Mouse (Mus musculus) 3134 (cell line): Measurements from ENCODE around the gene Gpc6.
"Not testable (repeated sequence)": the region's sequence is repeated elsewhere in the genome, so short reads cannot be mapped to it uniquely, and the experiment has no call there.

Experiments
- DNase-seq: peaks from one replicate; pipeline ENCODE4 v3.0.0-alpha.2; 2011; ENCODE audit warnings: low spot score; ENCODE audit not compliant: insufficient read length; ENCODE audit errors: extremely low read depth

The Gpc6 gene

DNA sequence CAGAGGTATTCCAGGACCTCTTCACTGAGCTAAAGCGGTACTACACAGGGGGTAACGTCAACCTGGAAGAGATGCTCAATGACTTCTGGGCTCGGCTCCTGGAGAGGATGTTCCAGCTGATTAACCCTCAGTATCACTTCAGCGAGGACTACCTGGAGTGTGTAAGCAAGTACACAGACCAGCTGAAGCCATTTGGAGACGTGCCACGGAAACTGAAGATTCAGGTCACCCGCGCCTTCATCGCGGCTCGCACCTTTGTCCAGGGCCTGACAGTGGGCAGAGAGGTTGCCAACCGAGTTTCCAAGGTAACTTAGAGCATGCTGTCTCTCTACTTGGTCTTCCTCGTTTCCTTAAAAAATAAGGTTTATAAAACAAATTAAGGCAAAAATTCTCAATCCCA is 510.6 kb downstream of the Gpc6 start:
- no peak for DNase-seq

DNA sequence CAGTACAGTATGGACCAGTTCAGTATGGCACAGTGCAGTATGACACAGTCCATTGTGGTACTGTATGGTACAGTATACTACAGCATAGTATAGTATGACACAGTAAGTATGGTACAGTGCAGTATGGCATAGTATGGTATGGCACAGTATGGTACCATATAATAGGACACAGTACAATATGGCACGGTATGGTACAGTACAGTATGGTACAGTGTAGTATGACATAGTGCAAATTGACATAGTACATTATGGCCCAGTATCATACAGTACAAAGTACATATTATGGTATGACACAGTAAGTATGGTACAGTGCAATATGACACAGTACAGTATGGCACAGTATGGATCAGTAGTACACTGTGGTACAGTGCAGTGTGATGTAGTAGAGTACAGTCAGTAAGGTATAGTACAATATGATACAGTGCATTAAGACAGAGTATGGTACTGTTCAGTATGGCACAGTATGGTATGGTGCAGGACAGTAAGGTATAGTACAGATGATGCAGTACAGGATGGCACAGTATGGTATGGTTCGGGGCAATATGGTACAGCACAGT is 521.6 kb downstream of the Gpc6 start:
- DNase-seq, result not testable (repeated sequence)

DNA sequence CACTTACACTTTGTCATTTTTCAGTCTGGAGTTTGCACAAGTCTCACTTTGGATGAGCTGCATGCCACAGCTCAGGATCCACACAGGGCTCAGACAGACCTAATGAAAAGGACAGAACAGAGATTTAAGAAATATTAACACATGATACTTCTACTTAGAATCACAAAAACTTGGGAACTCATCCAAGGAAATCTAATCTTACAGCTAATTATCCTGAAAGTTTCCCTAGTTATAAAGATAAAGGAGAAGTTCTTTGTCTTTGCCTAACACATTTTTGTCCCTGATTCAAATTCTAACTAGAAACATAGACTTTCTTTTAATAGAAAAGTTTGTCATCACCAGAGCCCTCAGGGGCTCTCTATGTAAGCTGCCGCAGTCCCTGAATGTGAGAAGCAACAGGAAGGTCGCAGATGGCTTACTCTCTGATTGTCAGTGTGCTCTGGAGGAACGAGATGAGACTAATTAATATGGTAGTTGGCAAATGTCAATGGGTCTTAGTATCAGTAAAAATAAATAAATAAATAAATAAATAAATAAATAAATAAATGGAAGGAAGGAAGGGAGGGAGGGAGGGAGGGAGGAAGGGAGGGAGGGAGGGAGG is 526.4 kb downstream of the Gpc6 start:
- DNase-seq, result no peak

DNA sequence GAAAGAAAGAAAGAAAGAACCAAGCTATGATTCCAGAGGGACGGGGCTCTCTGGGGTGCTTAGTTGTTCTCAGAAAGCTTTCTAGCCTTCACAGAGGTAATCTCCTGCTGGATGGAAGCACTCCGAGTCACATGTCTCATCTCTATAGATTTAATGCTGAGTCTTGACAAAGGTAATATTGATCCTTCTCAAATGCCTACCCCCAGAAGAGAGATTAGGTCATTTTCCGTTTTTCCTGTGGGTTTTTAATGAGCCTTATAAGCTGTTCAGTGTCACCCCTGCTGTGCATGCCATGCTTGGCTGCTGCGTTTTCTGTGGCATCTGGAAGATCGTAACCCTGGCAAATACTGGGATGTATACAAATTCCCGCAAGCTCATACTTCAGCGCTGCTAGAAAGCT is 527.0 kb downstream of the Gpc6 start:
- no peak for DNase-seq

DNA sequence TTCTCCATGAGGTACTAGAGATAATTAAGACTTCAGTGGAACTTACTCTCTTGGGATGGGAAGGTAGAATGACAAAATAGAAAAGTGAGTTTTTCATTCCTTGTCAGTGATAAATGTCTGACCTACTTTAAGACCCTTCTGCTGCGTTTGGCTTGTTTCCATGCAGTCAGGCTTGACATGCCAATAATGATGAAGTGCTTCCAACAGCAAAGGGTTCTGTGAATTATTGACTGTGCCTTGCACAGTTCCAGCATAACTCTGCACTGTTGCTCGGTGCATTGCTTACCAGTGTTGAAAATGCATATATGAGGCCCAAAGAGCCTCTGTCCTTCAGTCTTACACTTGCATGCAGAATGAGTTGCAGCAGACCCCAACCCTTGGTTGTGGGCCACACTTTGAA is 548.3 kb downstream of the Gpc6 start:
- no peak for DNase-seq

DNA sequence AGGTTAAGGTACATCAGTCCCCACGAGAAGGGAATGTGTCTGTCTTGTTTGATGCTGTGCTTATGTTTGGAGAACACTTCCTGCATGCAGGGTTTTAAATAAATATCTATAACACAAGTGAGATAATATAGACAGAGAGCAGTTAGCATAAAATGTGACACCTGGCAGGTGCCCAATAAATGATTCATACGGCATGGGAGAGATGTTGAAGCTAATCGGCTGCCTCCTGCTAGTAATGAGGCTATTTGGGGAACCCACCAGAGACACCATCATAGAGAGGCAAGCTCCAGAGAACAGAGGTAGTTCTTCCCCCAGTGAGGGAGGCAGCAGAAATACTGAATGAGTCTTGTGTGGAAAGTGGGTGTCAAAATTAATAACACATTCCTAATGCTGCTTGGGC is 553.8 kb downstream of the Gpc6 start:
- DNase-seq, result no peak

DNA sequence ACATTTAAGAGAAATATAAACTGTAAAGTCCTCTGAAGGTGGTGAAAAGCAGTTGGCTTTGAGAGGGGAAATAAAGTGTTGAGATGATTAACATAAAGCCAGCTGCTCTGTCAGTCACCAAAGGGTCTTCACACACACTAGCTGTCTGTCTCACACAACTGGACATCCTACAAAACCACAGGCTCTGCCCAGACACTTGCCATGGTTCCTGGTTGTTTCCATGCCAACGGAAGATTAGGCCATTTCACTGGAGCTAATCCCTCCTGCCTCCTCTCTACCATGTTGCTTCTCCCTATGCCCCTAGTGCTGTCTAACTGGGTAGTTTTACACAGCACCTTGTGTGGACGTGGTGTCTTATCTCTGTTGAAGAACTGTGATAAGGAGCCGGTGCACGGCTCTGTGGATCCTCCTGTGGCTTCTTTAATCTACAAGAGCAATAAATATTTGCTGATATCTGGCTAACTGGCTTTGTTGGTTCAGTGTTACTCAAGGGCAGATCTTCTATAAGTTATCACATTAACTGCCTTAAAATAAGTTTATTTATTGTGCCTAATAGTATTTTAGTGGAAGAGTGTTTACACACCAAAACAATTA is 562.1 kb downstream of the Gpc6 start:
- DNase-seq, result no peak

DNA sequence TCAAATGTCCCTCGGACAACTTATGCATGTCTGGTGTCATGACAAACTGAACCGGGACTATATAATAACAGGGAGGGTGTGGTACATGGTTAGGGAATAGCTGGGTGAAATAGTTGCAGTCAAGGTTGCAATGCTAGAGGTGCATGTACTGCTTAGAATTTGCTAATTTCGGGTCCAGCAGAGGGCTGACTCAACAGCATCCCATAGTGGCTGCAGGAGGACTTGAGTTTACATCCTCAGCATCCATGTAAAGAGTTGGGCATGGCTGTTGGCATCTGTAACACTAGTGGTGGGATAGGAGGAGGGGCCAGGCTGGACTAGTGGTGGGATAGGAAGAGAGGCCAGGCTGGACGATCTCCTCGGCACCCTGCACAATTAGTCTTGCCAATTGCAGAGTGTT is 565.4 kb downstream of the Gpc6 start:
- no peak for DNase-seq

DNA sequence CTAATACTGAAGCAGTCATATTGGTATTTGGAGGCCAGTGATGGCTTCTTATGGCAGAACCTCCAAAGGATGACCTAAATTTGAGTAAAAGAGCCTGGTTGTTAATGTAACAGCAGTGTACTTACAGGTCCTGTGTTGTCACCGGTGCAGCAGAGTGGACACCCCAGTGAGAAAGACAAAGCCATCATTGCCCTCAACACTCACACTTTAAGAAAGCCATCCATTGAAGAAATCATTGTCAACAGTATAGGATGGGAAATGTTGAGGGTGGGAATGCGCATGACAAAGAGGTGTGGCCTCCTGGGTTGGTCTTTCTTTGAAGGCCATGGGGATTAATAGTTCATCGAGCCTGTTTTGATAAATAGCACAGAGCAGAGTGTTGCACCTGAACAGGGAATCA is 570.0 kb downstream of the Gpc6 start:
- DNase-seq, result no peak

DNA sequence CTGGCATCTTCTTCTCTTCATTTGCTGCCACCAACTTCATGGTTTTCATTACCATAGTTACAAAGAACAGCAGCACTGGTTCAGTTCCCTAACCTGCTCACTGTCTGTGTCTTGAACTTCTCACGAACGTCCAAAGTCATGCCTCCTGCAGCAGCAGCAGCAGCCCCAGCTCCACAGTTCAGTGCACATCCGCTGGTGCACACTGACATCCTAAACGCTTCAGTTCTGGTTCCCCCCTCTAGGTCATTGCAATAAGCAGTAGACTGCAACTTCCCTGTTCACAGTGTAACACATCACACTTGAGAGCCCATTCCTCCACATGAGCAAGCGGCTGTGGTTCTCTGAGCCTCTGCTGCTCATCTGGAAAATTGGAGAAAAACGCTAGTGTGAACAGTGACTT is 573.7 kb downstream of the Gpc6 start:
- no peak for DNase-seq

DNA sequence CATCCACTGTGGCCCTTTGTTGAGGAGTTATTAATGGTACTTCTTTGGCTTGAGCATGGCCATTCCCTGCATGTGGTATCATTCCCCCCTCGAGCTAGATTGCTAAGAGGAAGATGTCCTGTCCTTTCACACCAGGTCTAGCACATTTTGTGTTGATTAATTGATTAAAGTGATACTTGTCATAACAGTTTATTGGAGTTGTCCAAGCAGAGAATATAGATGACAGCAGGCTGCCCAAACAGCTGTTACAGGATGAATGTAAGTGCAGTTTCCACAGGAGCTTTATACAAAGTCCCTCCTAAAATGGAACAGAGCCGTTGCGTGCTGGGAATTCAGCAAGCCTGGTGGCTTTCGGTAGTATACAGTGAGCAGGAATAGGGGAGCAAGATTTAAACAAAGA is 574.2 kb downstream of the Gpc6 start:
- no peak for DNase-seq

DNA sequence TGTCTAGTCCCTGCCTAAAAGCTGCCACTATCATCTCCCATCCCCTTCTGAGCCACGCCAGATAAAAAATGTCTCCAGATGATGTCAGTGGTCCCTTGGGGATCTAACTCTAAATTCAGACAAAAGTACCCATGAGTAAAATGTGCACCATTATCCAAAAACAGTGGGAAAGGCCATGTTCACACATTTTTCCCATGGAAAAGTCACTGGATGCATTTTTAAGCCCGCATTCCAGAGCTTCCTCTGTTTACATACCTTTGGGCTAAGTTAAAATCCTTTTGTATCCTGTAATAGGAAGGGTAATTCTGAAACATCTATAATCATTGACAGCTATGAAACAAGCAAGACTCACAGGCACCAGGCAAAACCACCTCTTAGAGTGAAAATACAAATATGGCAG is 589.7 kb downstream of the Gpc6 start:
- DNase-seq, result no peak

DNA sequence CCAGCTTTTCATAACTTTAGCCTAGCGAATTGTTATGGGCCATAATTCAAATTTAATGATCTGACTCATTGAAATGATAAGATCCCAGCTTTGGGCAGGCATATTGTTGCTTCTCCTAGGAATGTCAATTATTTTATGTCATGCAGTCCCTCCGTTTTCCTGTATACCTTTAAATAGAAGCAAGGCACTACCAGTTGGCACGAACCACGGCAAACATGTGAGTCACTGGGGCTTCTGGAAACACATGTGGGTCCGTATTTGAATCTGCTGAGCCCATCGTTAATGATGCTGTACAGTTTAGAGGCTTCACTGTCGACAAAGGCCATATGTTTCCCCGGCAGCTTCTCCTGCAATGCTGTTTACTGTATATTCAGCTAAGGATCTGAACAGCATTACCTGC is 594.5 kb downstream of the Gpc6 start:
- peak; percentile 3 for DNase-seq

DNA sequence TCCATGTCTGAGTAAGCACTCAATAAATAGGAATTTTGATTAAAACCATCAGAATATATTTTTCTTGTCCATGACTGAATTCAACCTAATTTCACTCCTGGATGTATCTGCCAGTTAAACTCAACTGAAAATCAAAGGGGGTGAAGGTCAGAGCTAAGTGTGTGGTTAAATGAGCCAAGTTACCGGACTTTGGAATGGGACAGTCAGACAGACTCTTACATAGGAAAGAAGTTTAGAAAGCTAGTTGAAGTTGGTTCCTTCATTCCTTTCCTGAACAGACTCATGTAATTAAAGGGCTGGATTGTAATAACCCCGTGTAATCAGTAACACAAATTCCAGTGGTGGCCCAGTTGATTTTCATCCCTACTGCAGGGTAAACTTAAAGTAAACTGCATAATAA is 595.6 kb downstream of the Gpc6 start:
- no peak for DNase-seq

DNA sequence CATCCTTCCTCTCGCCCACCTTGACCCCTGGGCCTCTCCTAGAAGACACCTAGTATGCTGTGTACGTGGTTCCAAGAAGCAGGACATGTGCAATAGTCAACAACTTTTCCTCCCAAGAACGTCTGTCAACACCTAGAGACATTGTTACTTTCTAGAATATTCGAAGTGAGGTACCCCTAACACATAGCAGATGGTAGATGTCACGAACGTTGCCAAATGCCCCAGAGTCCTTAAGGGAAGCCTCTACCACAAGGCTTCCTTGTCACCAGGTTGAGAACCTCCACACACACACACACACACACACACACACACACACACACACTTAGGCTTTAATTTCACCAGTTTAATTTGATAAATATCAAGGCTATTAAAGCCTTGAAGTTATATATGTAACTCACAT is 600.0 kb downstream of the Gpc6 start:
- DNase-seq, result no peak

DNA sequence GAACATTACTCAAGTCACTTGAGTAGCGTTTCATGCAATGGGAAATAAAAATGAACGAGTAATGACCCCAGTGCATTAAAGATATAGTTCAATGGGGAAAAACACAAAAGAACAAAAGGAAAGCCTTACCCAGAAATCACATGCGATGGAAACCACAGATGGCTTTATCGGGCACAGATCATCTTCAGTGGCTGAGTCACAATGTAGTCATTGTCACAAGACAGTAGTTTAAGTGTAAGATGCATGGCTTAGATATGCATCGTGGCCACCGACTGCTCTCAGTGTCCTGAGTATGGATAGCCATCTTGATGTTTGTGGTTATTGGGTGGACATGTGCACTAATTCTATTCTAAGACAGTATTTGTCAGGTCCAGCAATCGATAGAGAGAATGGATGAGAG is 601.9 kb downstream of the Gpc6 start:
- no peak for DNase-seq

DNA sequence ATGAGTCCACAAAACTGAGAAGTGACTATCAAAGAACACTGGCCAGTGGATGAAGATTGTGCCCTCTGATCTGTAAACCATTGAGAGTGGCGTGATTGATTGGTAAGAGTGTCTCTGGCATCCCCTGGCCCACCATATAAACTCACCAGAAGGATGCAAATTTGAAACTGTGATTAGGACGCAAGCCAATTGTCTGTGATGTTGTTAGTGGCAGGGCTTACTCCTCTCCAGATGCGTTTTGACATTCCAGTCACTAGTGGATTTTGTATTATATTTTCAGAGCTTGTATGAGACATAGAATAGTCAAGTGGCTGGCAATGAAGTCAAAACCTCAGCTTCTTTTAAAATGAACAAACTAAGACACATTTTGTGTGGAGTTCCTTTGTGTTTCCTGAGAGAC is 604.3 kb downstream of the Gpc6 start:
- no peak for DNase-seq

DNA sequence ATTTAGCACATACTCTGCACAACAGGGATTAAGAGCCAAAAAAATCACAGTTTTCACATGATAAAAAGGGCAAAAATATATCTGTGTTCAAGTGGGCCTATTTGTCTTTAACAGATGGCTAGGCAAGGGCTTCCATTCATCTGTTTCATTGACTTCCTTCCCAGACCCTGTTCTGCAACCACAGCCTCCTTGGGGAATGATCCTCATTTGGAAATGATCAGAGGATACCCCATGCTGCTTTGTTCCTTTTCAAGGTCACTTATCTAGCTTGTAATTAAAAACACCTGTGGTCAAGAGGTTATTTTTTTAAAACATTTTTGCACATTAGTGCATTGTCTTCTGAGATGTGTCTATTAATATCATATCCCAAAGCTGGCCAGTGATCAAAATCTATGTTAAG is 627.7 kb downstream of the Gpc6 start:
- DNase-seq, result no peak

DNA sequence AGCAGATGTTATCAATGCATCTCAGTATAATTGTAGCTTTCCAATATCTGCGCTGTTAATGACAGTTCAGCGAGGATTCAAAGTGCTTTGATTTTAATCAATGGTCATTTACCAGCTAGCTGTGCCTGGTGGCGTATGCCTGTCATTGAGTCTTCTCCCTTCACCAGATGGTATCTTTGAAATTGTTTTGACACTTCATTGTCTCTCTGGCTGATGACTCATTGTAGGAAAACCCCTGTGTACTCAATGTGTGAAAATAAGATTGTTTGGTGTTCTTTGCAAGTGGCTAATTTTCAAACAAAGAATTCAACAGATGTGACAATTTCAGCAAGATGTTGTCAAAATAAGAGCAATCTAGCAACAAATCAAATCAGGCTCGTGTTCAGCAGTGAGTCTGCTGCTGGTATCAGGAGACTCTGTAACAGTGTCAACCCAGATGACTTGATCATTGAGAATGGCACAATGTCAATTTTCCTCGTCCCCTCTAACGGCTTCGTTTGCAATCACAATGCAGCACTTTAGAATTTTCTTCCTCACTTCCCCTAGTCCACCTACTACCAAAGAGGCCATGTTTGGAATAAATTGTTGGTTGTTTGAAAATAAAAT is 631.7 kb downstream of the Gpc6 start:
- no peak for DNase-seq

DNA sequence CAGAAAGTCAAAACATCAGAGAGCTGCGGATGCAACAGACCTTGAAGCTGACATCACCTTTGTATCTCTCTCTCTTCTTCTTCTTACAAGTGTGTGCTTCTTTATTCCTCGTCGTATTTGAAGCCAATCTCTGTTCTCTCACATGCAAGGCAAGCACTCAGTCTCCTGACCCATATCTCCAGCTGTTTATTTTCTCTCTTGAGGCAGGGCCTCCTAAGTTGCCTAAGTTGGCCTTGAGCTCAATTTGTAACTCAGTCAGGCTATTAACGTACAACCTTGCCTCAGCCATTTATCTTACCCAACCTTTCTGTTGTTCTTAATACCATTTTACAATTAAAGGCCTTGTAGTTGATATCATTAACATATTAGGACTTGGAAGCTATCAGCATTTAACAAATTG is 637.0 kb downstream of the Gpc6 start:
- DNase-seq, result no peak

DNA sequence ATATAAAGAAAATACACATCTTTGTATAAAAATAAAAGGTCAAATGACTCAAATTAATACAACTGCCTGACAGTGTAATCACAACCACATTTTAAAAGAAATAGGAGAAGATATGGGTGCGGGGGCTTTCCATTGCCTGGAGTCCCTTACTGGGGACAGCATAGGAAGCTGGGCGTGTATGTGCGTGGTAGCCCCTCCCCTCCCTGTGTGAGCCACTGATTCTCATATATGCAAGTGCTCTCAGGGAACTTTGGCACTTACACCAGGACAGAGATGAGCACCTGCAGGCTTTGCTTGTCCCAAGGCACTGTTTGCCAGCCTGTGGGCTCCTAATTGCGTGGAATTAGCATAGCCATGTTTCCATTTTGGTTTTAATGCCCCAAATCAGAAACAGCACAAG is 644.2 kb downstream of the Gpc6 start:
- DNase-seq, result no peak

DNA sequence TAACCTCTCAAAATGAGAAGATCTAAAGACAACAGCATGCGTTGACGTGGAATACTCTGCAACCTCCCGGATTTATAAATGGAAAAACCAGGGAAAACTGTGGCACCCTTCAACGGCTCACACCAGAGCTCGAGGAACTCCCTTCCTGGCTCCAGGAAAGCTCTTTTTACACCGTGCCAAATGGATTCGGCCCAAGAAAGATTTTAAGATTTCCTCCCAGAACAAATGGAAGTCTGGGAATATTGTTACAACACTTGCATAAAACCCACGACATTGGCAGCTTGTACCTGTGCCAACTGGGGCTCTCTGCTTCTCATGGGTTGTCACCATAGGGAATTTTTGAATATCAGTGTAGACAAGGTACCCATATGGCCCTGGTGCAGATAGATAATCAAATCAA is 647.1 kb downstream of the Gpc6 start:
- no peak for DNase-seq
